Mouse (Mus musculus): Measurements from ENCODE around the gene Dnmt1.
A peak's percentile ranks its signal among the peaks of the same experiment; 100 is the strongest.
"Not testable (repeated sequence)": the region's sequence is repeated elsewhere in the genome, so short reads cannot be mapped to it uniquely, and the experiment has no call there.

Gene Dnmt1

GRCm38 (mm10) chr9:20959430-20959938 lies at the start of gene Dnmt1:
TSS of gene Dnmt1 (minus strand) at chr9:20959888.
- DNase-seq (ENCODE audit: low spot score): no peak

GRCm38 (mm10) chr9:21008007-21008406 lies 48.3 kb upstream of the Dnmt1 start:
- DNase-seq (ENCODE audit: low spot score): no peak

GRCm38 (mm10) chr9:21007313-21007952 lies 47.7 kb upstream of the Dnmt1 start:
- DNase-seq (ENCODE audit: low spot score): no peak

- DNase-seq (ENCODE audit: low spot score): peak; percentile 87
Measured at GRCm38 (mm10) chr9:21002627-21003551, 43.2 kb upstream of the Dnmt1 start, which contains the start of gene Mrpl4. TSS of gene Mrpl4 (plus strand) at chr9:21002738.

- DNase-seq (ENCODE audit: low spot score): no peak
Measured at GRCm38 (mm10) chr9:21002270-21002626, 42.6 kb upstream of the Dnmt1 start.

- no peak for DNase-seq (ENCODE audit: low spot score)
Measured at GRCm38 (mm10) chr9:21001651-21002200, 42.0 kb upstream of the Dnmt1 start.

GRCm38 (mm10) chr9:21000811-21001210 lies 41.1 kb upstream of the Dnmt1 start:
- DNase-seq (ENCODE audit: low spot score): no peak

GRCm38 (mm10) chr9:20998337-20998736 lies 38.6 kb upstream of the Dnmt1 start:
- DNase-seq (ENCODE audit: low spot score): not testable (repeated sequence)

GRCm38 (mm10) chr9:20997065-20997464 lies 37.4 kb upstream of the Dnmt1 start:
- no peak for DNase-seq (ENCODE audit: low spot score)

- no peak for DNase-seq (ENCODE audit: low spot score)
Measured at GRCm38 (mm10) chr9:20995069-20995468, 35.4 kb upstream of the Dnmt1 start.

- DNase-seq (ENCODE audit: low spot score): no peak
Measured at GRCm38 (mm10) chr9:20993165-20993898, 33.6 kb upstream of the Dnmt1 start.

GRCm38 (mm10) chr9:20991587-20991986 lies 31.9 kb upstream of the Dnmt1 start:
- DNase-seq (ENCODE audit: low spot score): no peak

- DNase-seq (ENCODE audit: low spot score): peak; percentile 62
Measured at GRCm38 (mm10) chr9:20990861-20991260, 31.2 kb upstream of the Dnmt1 start.

- no peak for DNase-seq (ENCODE audit: low spot score)
Measured at GRCm38 (mm10) chr9:20987953-20988352, 28.3 kb upstream of the Dnmt1 start.

GRCm38 (mm10) chr9:20986952-20987686 lies 27.4 kb upstream of the Dnmt1 start:
- DNase-seq (ENCODE audit: low spot score): peak; percentile 67

GRCm38 (mm10) chr9:20983169-20983568 lies 23.5 kb upstream of the Dnmt1 start:
- no peak for DNase-seq (ENCODE audit: low spot score)

- no peak for DNase-seq (ENCODE audit: low spot score)
Measured at GRCm38 (mm10) chr9:20982171-20982570, 22.5 kb upstream of the Dnmt1 start.

GRCm38 (mm10) chr9:20979769-20980168 lies 20.1 kb upstream of the Dnmt1 start:
- DNase-seq (ENCODE audit: low spot score): no peak

GRCm38 (mm10) chr9:20979181-20979580 lies 19.5 kb upstream of the Dnmt1 start:
- DNase-seq (ENCODE audit: low spot score): no peak

GRCm38 (mm10) chr9:20978409-20979095 lies 18.9 kb upstream of the Dnmt1 start:
- no peak for DNase-seq (ENCODE audit: low spot score)
